Mouse (Mus musculus): ENCODE measurements around the gene Fmr1. TPM values are rescaled to one million over a fixed set of nuclear protein-coding genes. Genes with fewer than 3 reads are reported as not detected.
"Not testable (repeated sequence)": the region's sequence is repeated elsewhere in the genome, so short reads cannot be mapped to it uniquely, and the experiment has no call there.

Fmr1 gene
- 49.9 and 58.7 TPM in 2 replicates for polyA plus RNA-seq (2015; fragmentation: Nextera tagmentation; extraction: Ambion mirVana)

- ATAC-seq = peak; percentile 99
- WGBS = 18% methylated on average over 35 of the region's 49 CpGs
- peak within 1 kb of the TSS; percentile 65 for H3K4me3 ChIP-seq (replicated peaks)
Measured at GRCm38 (mm10) chrX:68678333-68678740, at the start of gene Fmr1. Gene Fmr1, plus strand, starts transcription at chrX:68678541.

GRCm38 (mm10) chrX:68641603-68642002 is 36.7 kb upstream of the Fmr1 start:
- H3K9me3 ChIP-seq = no peaks in the 10 kb centered on the region
- WGBS = 53% methylated on average over 1 of the region's 1 CpGs
- no peak overlapping the region for H3K27ac ChIP-seq
- H3K4me1 ChIP-seq (replicated peaks) = no peaks in the 10 kb centered on the region
- ATAC-seq = no peak
- H3K4me2 ChIP-seq (replicated peaks) = no peak overlapping the region
- no peak overlapping the region for H3K4me3 ChIP-seq (replicated peaks)
- H3K36me3 ChIP-seq = no peaks in the 10 kb centered on the region
- no peaks in the 10 kb centered on the region for H3K27me3 ChIP-seq
- H3K9ac ChIP-seq (replicated peaks) = no peak overlapping the region

More at GRCm38 (mm10) chrX:68678333-68678740, at the start of gene Fmr1:
- H3K4me2 ChIP-seq (replicated peaks) = peak within 1 kb of the TSS; percentile 57
- H3K36me3 ChIP-seq = no peaks in the 10 kb centered on the region
- no peaks in the 10 kb centered on the region for H3K27me3 ChIP-seq
- no peaks in the 10 kb centered on the region; the same call in 1 of the 2 replicates for H3K4me1 ChIP-seq (replicated peaks)
- H3K9me3 ChIP-seq = no peaks in the 10 kb centered on the region
- peak within 1 kb of the TSS; percentile 92 for H3K27ac ChIP-seq
- peak within 1 kb of the TSS; percentile 80 for H3K9ac ChIP-seq (replicated peaks)

- ATAC-seq = peak; percentile 68; the same call in 1 of the 2 replicates
Measured at GRCm38 (mm10) chrX:68645154-68645919, 33.0 kb upstream of the Fmr1 start.

GRCm38 (mm10) chrX:68677508-68677907 is 833 bp upstream of the Fmr1 start:
- ATAC-seq = no peak
- WGBS = 27% methylated on average over 1 of the region's 1 CpGs
- H3K4me3 ChIP-seq (replicated peaks) = peak overlapping the region; percentile 65; the same call in 1 of the 2 replicates

More at GRCm38 (mm10) chrX:68645154-68645919, 33.0 kb upstream of the Fmr1 start:
- H3K4me2 ChIP-seq (replicated peaks) = no peak overlapping the region
- no peaks in the 10 kb centered on the region for H3K9me3 ChIP-seq
- H3K27me3 ChIP-seq = no peaks in the 10 kb centered on the region
- H3K4me1 ChIP-seq (replicated peaks) = no peaks in the 10 kb centered on the region
- WGBS = 67% methylated on average over 7 of the region's 7 CpGs
- no peak overlapping the region for H3K9ac ChIP-seq (replicated peaks)
- no peak overlapping the region; the same call in 1 of the 2 replicates for H3K27ac ChIP-seq
- H3K4me3 ChIP-seq (replicated peaks) = no peak overlapping the region
- no peaks in the 10 kb centered on the region for H3K36me3 ChIP-seq

GRCm38 (mm10) chrX:68678815-68679486 is 610 bp downstream of the Fmr1 start:
- no peaks in the 10 kb centered on the region for H3K9me3 ChIP-seq
- ATAC-seq = peak; percentile 82
- no peaks in the 10 kb centered on the region for H3K27me3 ChIP-seq
- peak overlapping the region; percentile 57 for H3K4me2 ChIP-seq (replicated peaks)
- 31% methylated on average over 56 of the region's 67 CpGs for WGBS
- H3K9ac ChIP-seq (replicated peaks) = peak overlapping the region; percentile 80
- H3K4me1 ChIP-seq (replicated peaks) = no peaks in the 10 kb centered on the region; the same call in 1 of the 2 replicates
- peak overlapping the region; percentile 65 for H3K4me3 ChIP-seq (replicated peaks)
- H3K27ac ChIP-seq = peak overlapping the region; percentile 92
- H3K36me3 ChIP-seq = no peaks in the 10 kb centered on the region

More at GRCm38 (mm10) chrX:68677508-68677907, 833 bp upstream of the Fmr1 start:
- Histone ChIP-seq H3K27me3 (no peaks in the 10 kb centered on the region), H3K9me3 (no peaks in the 10 kb centered on the region), H3K36me3 (no peaks in the 10 kb centered on the region), H3K27ac (no peak overlapping the region), H3K9ac (replicated peaks) (no peak overlapping the region), H3K4me1 (replicated peaks) (no peaks in the 10 kb centered on the region; the same call in 1 of the 2 replicates), H3K4me2 (replicated peaks) (no peak overlapping the region)

GRCm38 (mm10) chrX:68684706-68685105 is 6.4 kb downstream of the Fmr1 start:
- WGBS = 85% methylated on average over 2 of the region's 2 CpGs
- Histone ChIP-seq H3K9me3 (no peaks in the 10 kb centered on the region), H3K27ac (no peak overlapping the region), H3K9ac (replicated peaks) (no peak overlapping the region), H3K4me3 (replicated peaks) (no peak overlapping the region), H3K27me3 (no peaks in the 10 kb centered on the region), H3K4me1 (replicated peaks) (no peaks in the 10 kb centered on the region; the same call in 1 of the 2 replicates), H3K4me2 (replicated peaks) (no peak overlapping the region), H3K36me3 (no peaks in the 10 kb centered on the region)
- ATAC-seq = no peak

GRCm38 (mm10) chrX:68691936-68692335 is 13.6 kb downstream of the Fmr1 start:
- not testable (repeated sequence) for H3K4me3 ChIP-seq (replicated peaks); H3K27me3 ChIP-seq; H3K4me1 ChIP-seq (replicated peaks); H3K9me3 ChIP-seq; H3K36me3 ChIP-seq; H3K9ac ChIP-seq (replicated peaks); ATAC-seq; H3K4me2 ChIP-seq (replicated peaks); H3K27ac ChIP-seq
- WGBS = 85% methylated on average over 8 of the region's 8 CpGs

GRCm38 (mm10) chrX:68736902-68737301 is 58.6 kb downstream of the Fmr1 start:
- whole genome bisulfite sequencing = 43% methylated on average over 1 of the region's 1 CpGs

GRCm38 (mm10) chrX:68740088-68740487 is 61.7 kb downstream of the Fmr1 start:
- Histone ChIP-seq H3K27me3 (no peaks in the 10 kb centered on the region), H3K4me3 (replicated peaks) (no peak overlapping the region), H3K4me1 (replicated peaks) (no peaks in the 10 kb centered on the region), H3K27ac (no peak overlapping the region), H3K9me3 (no peaks in the 10 kb centered on the region), H3K36me3 (no peaks in the 10 kb centered on the region), H3K9ac (replicated peaks) (no peak overlapping the region), H3K4me2 (replicated peaks) (no peak overlapping the region)
- ATAC-seq = no peak
- 48% methylated on average over 2 of the region's 2 CpGs for WGBS

More at GRCm38 (mm10) chrX:68736902-68737301, 58.6 kb downstream of the Fmr1 start:
- no peak overlapping the region for H3K9ac ChIP-seq (replicated peaks)
- H3K4me2 ChIP-seq (replicated peaks) = no peak overlapping the region
- H3K4me3 ChIP-seq (replicated peaks) = no peak overlapping the region
- H3K36me3 ChIP-seq = no peaks in the 10 kb centered on the region
- no peaks in the 10 kb centered on the region for H3K4me1 ChIP-seq (replicated peaks)
- ATAC-seq = no peak
- no peaks in the 10 kb centered on the region for H3K27me3 ChIP-seq
- no peak overlapping the region for H3K27ac ChIP-seq
- H3K9me3 ChIP-seq = no peaks in the 10 kb centered on the region

- Histone ChIP-seq H3K27me3 (no peaks in the 10 kb centered on the region), H3K4me1 (replicated peaks) (no peaks in the 10 kb centered on the region), H3K27ac (no peak within 1 kb of the TSS), H3K9ac (replicated peaks) (no peak within 1 kb of the TSS), H3K36me3 (no peaks in the 10 kb centered on the region), H3K4me2 (replicated peaks) (no peak within 1 kb of the TSS), H3K4me3 (replicated peaks) (no peak within 1 kb of the TSS), H3K9me3 (no peaks in the 10 kb centered on the region)
- no peak for ATAC-seq
- 87% methylated on average over 15 of the region's 15 CpGs for WGBS
Measured at GRCm38 (mm10) chrX:68761606-68762005, 83.3 kb downstream of the Fmr1 start, which contains the start of gene Fmr1nb. Gene Fmr1nb, plus strand, starts transcription at chrX:68761839.

Data from midbrain, embryonic 13.5 days (tissue).